7 mouse cellular contexts compared by ENCODE assay signal in genomic region chr13:55471156-55471818, GRCm38 (mm10). TPM values are rescaled to one million over a fixed set of nuclear protein-coding genes. Genes with fewer than 3 reads are reported as not detected.
DNase-seq lines count a peak whose midpoint lies in the region; ATAC-seq lines count a peak whose summit lies in the region.

No protein-coding gene starts in this region.

- H3K27ac ChIP-seq in hindbrain, embryonic 13.5 days: peak overlapping the region; percentile 95

- H3K9ac ChIP-seq in hindbrain, embryonic 13.5 days: peak overlapping the region; percentile 90

- peak; percentile 91 for DNase-seq in ZHBTc4 (ENCODE audit: low read depth, low spot score)
- peak; percentile 84 for DNase-seq in cerebellum, adult 9-11 months
- DNase-seq in frontal cortex, postnatal 10 days (ENCODE audit: low spot score in 2 of 2): peak; percentile 80 to 87
- peak; percentile 79 to 84 for DNase-seq in left cerebral cortex, postnatal 14 days (ENCODE audit: low spot score in 2 of 2)
- DNase-seq in right cerebral cortex, postnatal 25 days: peak; percentile 80

- peaks cover 29% of the 10 kb centered on the region for H3K36me3 ChIP-seq in hindbrain, embryonic 13.5 days

- H3K27me3 ChIP-seq in hindbrain, embryonic 13.5 days: peaks cover 11% of the 10 kb centered on the region; the same call in 1 of the 2 replicates

- intact Hi-C loops in left cerebral cortex, postnatal 14 days (cut with DNase I): loop anchor here (2.0 kb wide), 1 partner anchor 52 kb away; no protein-coding TSS in a partner anchor

- peak overlapping the region; percentile 51 for H3K4me3 ChIP-seq in hindbrain, embryonic 13.5 days

- no peaks in the 10 kb centered on the region for H3K9me3 ChIP-seq in hindbrain, embryonic 13.5 days

- peaks cover 100% of the 10 kb centered on the region for H3K4me1 ChIP-seq in hindbrain, embryonic 13.5 days (replicated peaks)

- peak; percentile 58 for ATAC-seq in hindbrain, embryonic 13.5 days (ENCODE audit: low FRiP score)
- peak; percentile 23; the same call in 1 of the 2 replicates for ATAC-seq in megakaryocyte-erythroid progenitor cell, adult 5-6 weeks (replicated peaks; ENCODE audit: low FRiP score, low TSS enrichment, poor library complexity, severe bottlenecking)

- H3K4me2 ChIP-seq in hindbrain, embryonic 13.5 days: peak overlapping the region; percentile 95

- under 1% methylated on average over 54 of the region's 54 CpGs for WGBS in hindbrain, embryonic 13.5 days

RNA-seq across cellular contexts. Expression of gene Prr7, which starts 7.2 kb away (rescaled TPM):
- polyA plus RNA-seq in hindbrain, embryonic 13.5 days (2015; fragmentation: Nextera tagmentation; extraction: Ambion mirVana): 2.6 and 3.2 TPM in 2 replicates
- total RNA-seq in left cerebral cortex, postnatal 14 days (2021): 100 to 1,000 TPM in 1 of 2 experiments, 10 to 100 TPM in 1; 98.9 to 104 TPM
- not detected in 2 replicates for total RNA-seq in megakaryocyte-erythroid progenitor cell, adult 5-6 weeks (2014; fragmentation: Nextera tagmentation)
- not detected in 2 replicates for total RNA-seq in megakaryocyte-erythroid progenitor cell, adult 5-6 weeks (2017)

RNA-seq across cellular contexts. Expression of gene Dbn1, which starts 16.6 kb away (rescaled TPM):
- polyA plus RNA-seq in hindbrain, embryonic 13.5 days (2015; fragmentation: Nextera tagmentation; extraction: Ambion mirVana): 615 and 625 TPM in 2 replicates
- 100 to 1,000 TPM; 326 to 327 TPM for total RNA-seq in left cerebral cortex, postnatal 14 days (2021)
- total RNA-seq in megakaryocyte-erythroid progenitor cell, adult 5-6 weeks (2014; fragmentation: Nextera tagmentation): 0.84 TPM in 1 of 2 replicates, not detected in the other
- 2.4 TPM in 1 of 2 replicates, not detected in the other for total RNA-seq in megakaryocyte-erythroid progenitor cell, adult 5-6 weeks (2017)

RNA-seq across cellular contexts. Expression of gene Grk6, which starts 26.4 kb away (rescaled TPM):
- 27.7 and 31.3 TPM in 2 replicates for polyA plus RNA-seq in hindbrain, embryonic 13.5 days (2015; fragmentation: Nextera tagmentation; extraction: Ambion mirVana)
- 10 to 100 TPM; 67.5 to 67.8 TPM for total RNA-seq in left cerebral cortex, postnatal 14 days (2021)
- 61.4 and 80.6 TPM in 2 replicates for total RNA-seq in megakaryocyte-erythroid progenitor cell, adult 5-6 weeks (2014; fragmentation: Nextera tagmentation)
- total RNA-seq in megakaryocyte-erythroid progenitor cell, adult 5-6 weeks (2017): 67.7 and 82.4 TPM in 2 replicates

RNA-seq across cellular contexts. Expression of gene Pdlim7, which starts 42.2 kb away (rescaled TPM):
- polyA plus RNA-seq in hindbrain, embryonic 13.5 days (2015; fragmentation: Nextera tagmentation; extraction: Ambion mirVana): 141 and 146 TPM in 2 replicates
- total RNA-seq in left cerebral cortex, postnatal 14 days (2021): 10 to 100 TPM; 66.0 to 79.4 TPM
- total RNA-seq in megakaryocyte-erythroid progenitor cell, adult 5-6 weeks (2014; fragmentation: Nextera tagmentation): 11.5 and 13.2 TPM in 2 replicates
- 3.0 and 4.3 TPM in 2 replicates for total RNA-seq in megakaryocyte-erythroid progenitor cell, adult 5-6 weeks (2017)

RNA-seq across cellular contexts. Expression of gene F12, which starts 44.7 kb away (rescaled TPM):
- not detected in 2 replicates for polyA plus RNA-seq in hindbrain, embryonic 13.5 days (2015; fragmentation: Nextera tagmentation; extraction: Ambion mirVana)
- total RNA-seq in left cerebral cortex, postnatal 14 days (2021): under 1 TPM in 1 of 2 experiments, not detected in 1; 0.30 TPM
- total RNA-seq in megakaryocyte-erythroid progenitor cell, adult 5-6 weeks (2014; fragmentation: Nextera tagmentation): not detected in 2 replicates
- total RNA-seq in megakaryocyte-erythroid progenitor cell, adult 5-6 weeks (2017): not detected in 2 replicates

Comparison
In these comparisons a context has a peak if more than half of its experiments do, and no peak if none do; other contexts are left out.
1. Peak in every context shown above with its lines: DNase-seq, ATAC-seq, H3K4me3 ChIP-seq and H3K27ac ChIP-seq.
2. RNA of gene Prr7, which starts 7.2 kb away (total RNA-seq): 98.9 to 104 TPM in left cerebral cortex, postnatal 14 days; not detected in megakaryocyte-erythroid progenitor cell, adult 5-6 weeks; every median in the first group is over 10 times any median in the second.
3. RNA of gene Dbn1, which starts 16.6 kb away (total RNA-seq): 326 to 327 TPM in left cerebral cortex, postnatal 14 days; 0.84 to 2.4 TPM in megakaryocyte-erythroid progenitor cell, adult 5-6 weeks; every median in the first group is over 10 times any median in the second.